Mouse (Mus musculus) retina, adult 2 months (tissue): ENCODE measurements around the gene Ggn.
A peak's percentile ranks its signal among the peaks of the same experiment; 100 is the strongest.
"Not testable (repeated sequence)": the region's sequence is repeated elsewhere in the genome, so short reads cannot be mapped to it uniquely, and the experiment has no call there.

ENCODE experiments used
- DNase-seq: peaks from one replicate; pipeline ENCODE4 v3.0.0-alpha.2; 2012; ENCODE audit warnings: low read depth, low spot score

Ggn gene

GRCm38 (mm10) chr7:29170066-29170754 lies at the start of gene Ggn, which contains the start of gene Spred3:
Gene Ggn (plus strand): TSS chr7:29170210.
Gene Spred3 (minus strand): TSS chr7:29170411.
- no peak for DNase-seq

GRCm38 (mm10) chr7:29122821-29123220 lies 47.2 kb upstream of the Ggn start:
- no peak for DNase-seq

GRCm38 (mm10) chr7:29123531-29124358 lies 46.3 kb upstream of the Ggn start:
- no peak for DNase-seq

DNA sequence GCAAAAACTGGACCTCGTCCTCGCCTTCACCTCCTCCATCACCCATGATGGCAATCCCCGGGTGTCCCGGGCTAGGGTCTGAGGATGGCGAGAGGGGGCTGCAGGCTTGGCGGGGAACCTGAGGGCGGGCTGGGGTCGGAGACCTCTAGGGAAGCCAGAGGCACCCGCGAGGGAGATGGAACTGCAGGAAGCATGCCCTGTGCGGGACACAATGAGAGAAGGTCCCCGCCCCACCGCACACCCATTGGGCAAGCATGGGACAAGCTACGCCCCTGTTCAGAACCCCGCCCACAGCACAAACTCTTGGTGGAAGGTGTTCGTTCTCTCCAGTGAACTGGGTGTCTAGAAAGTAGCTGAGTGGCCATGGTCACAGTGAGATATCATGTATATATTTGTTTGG lies 45.0 kb upstream of the Ggn start, which contains the start of gene Ryr1:
TSS of gene Ryr1 (minus strand) at position 210 of the 400 bp plus-strand sequence.
- DNase-seq, result no peak

DNA sequence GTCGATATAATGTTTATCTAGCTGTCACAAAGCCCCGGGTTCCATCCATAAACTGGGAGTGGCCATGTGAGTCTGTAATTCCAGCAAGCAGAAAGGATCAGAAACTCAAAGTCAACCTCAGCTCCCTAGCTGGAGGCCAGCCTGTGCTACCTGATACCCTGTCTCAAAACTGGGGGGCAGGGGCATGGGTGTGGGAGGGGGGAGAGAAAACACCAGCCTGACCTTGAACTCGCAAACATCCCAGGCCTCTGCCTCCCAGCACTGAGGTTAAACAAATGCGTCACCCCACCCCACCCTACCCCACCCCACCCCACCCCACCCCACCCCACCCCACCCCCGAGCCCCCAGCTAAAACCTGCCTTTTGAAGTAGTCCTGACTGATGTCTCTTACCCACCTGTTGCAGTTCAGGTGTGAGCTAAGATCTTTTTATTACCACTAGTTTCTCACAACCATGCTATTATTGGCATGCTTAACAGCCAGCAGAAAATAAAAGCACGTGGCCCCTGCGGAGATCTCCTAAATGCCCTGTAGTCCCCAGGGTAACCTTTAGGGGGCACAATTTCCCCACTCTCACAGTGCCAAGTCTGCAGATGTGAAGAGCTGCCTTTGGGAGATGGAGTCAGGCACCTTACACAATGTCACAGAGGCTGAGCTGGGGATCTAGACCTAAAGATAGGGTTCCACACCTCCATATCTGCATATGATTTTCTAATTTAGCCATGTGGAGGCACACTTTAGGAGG lies 43.7 kb upstream of the Ggn start:
- DNase-seq, result peak; percentile 30

DNA sequence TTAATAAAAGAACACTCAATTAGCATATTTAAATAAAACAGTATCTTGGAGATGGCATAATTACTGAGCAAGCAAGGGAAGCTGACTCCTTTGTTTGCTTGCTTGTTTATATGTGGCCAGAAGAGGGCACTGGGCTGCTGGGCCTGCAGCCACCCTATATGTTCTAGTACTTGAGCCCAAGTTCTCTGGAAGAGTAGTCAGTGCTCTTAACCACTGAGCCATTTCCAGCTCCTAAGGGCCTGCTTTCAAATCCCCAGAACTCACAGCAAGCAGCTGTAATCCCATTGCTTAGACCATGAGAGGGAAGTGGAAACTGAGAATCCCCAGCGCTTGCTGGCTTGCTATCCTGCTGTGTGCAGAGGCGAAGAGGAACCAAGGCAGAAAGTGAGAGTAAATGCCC lies 41.3 kb upstream of the Ggn start:
- no peak for DNase-seq

- no peak for DNase-seq
Measured at GRCm38 (mm10) chr7:29134230-29134629, 35.8 kb upstream of the Ggn start.

GRCm38 (mm10) chr7:29134693-29135386 lies 35.2 kb upstream of the Ggn start, which contains the start of gene Rasgrp4:
Gene Rasgrp4 (plus strand): TSS chr7:29134851.
- DNase-seq, result no peak

GRCm38 (mm10) chr7:29137429-29137828 lies 32.6 kb upstream of the Ggn start:
- DNase-seq, result no peak

GRCm38 (mm10) chr7:29139237-29139636 lies 30.8 kb upstream of the Ggn start:
- DNase-seq, result not testable (repeated sequence)

DNA sequence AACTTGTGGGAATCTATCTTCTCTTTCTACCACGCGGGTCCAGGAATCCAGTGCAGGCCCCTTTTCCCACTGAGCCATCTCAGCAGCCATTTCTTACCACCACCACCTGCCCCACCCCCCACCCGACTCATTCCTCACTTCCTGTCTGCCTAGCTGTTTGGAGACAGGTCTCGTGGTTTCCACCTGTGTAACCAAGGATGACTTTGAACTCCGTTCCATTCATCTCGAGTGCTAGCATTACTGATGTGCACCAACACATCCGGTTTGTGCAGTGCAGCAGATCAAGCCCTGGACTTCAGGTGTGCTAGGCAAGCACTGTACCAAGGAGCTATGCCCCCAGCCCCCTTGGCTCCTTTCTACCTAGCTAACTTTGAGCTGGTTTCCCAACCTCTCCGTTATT lies 28.6 kb upstream of the Ggn start:
- DNase-seq, result no peak

DNA sequence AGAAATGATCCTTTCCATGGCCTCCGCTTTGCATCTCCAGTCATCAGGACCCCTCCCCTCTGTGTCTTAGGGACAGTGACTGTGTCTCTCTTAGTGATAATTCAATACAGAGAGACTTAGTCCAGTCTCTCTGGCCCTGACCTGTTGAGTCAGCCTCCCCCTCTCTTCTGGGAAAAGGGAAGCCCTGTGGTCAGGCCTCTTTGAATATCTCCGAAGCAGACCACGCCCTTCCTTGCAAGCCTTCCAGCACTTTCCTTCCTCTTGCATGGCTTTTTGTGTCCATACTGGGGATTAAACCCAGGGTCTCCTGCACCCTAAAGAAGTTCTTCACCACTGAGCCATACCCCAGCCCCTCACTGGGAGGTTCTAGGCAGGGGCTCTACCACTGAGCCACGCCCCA lies 26.0 kb upstream of the Ggn start:
- DNase-seq, result no peak

DNA sequence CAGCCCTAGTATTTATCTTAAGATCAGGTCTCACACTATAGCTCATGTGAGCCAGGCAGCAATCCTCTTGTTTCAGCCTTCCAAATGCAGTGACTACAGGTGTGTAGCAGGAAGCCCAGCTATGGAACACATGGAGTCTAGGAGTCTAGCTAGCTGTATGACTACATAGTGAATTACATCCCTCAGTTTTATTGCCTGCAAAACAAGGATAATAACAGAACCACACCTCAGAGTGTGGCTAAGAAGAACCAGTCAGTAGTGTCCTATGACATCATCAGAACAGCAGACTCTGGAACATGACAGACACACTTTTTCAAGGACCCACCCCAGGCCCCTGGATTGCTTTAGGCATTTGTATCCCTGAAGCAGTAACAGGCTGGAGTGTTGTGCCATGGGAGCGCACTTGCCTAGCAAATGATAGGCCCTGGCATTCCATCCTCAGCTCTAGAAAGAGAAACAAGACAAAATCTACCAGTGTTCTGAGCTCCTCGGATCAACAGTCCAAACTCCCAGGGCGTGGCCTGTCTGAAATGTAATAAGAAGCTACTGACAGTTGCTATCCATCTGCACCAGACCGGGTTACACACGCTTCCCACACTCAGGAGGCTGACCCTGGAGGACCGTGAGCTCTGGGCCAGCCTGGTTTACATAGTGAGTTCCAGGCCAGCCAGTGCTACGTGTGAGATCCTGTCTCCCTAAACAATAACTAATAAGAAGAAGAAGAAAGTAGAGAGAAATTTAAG lies 23.2 kb upstream of the Ggn start:
- DNase-seq, result no peak

DNA sequence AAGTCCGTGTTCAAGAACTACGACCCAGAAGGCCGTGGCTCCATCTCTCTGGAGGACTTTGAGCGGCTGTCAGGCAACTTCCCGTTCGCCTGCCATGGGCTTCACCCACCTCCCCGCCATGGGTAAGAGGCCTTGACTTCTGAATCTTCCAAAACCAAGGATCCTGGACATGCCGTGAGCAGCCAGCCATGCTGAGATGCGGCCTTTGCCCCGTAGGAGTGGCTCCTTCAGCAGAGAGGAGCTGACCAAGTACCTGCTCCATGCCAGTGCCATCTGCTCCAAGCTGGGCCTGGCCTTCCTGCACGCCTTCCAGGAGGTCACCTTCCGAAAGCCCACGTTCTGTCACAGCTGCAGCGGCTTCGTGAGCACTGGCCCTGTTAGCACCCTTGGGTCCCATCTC lies 21.2 kb upstream of the Ggn start:
- no peak for DNase-seq

- DNase-seq, result no peak
Measured at GRCm38 (mm10) chr7:29151486-29151885, 18.5 kb upstream of the Ggn start.

DNA sequence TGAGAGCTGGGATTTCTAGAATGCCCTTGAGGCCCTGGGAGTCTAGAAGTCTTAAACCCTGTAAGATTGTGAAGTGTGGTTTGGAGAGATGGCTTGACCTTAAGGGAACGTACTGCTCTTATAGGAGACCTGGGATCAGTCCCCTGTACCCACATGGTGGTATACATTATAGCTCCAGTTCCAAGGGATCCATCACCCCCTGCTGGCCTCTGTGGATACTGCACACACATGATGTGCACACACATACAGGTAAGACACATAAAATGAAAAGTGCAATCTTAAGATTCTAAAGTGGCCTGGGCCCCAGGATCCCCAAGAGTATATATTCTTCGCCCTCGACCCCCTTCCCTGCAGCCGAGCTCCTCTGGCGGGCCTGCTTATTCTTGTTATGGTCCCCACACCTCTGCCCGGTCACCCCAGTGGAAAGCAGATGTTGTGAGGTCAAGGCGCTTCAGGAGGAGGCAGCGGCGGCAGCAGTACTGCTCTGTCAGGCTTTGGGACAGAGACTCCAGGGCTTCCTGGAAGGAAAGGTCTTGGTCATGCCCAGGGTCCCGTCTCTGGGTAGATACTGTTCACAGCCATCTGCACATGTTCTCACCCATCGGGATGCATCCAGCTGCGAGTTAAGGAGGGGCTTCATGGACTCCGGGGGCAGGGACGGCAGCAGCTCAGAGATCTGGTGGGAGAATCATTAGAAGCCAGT lies 15.8 kb upstream of the Ggn start:
- DNase-seq, result no peak

DNA sequence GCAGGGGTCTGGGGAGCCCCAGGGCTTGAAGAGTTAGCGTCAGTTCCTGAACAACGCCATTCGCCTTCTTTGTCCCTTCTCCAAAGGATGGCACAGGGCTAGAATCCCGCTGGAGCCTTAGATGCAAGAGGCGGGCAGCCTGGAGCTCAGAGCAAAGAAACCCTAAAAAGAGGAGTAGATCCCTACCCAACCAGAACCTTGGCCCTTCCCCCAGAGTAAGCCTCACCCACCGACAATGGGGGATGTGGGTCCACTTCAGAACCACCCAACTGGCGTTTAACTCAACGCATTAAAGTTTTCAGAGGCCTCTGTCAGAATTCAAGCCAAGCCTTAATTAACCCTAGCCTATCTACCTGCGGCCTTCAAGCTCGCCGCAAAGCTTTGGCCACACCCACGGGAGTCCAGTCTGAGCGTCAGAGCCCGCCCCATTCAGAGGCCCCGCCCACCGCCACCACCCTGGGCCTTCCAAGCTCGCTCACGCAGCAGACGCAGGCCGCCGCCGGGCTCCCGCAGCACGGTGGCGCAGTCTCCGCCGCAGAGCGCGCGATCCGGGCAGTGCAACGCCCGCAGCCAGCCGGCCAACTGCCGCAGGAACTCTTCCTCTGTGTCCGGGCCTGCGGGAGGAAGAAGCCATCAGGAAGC lies 14.7 kb upstream of the Ggn start:
- peak; percentile 68 for DNase-seq

DNA sequence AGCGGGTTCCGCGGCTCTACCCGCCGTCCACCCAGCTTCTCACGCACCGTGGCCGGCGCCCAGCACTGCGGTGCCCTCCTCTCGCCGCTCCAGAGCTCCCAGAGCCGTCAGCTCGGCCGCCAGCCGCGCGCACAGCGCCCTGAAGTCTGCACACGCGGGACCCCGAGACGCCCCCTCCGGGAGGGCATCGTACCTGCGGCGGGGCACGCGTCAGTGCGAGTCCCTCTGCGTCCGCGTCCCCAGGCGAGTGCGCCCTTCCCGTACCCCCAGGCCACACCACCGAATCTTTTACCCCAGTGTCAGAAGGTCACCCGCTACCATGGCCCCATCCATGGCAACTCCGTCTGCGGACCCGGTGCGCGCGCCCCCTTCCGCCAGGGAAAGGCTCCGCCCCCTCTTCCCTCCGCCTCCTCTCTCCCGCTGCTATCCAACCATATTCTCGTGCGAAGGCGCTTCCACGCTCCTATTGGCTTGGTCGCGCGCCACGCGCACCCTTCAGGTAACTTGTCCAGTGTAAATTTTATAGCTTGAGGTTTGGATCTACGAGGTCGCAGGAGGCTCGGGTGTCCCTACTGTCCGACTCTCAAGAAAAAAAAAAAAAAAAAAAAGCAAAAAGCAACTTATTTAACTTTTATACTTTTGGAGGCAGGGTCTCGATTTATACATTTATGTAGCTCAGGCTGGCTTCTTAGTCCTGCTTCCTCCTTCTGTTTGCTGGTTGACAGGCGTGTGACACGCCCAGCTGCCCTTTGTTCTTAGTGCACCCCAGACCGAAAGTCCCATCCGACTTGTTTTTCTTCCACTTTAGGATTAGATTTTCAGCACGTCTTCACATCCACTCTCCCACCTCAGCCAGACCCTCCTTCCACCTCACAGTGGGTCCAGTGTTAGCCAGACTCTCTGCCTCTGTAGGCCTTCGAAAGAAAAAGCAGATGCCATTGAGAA lies 13.9 kb upstream of the Ggn start, which contains the start of gene Fam98c:
TSS of gene Fam98c (minus strand) at position 397 of the 945 bp plus-strand sequence.
- DNase-seq, result peak; percentile 55
